Mouse (Mus musculus): ENCODE data around the gene Pde11a.

Gene Pde11a

GRCm38 (mm10) chr2:76338215-76339156 lies at the start of gene Pde11a:
Pde11a (minus strand) TSS chr2:76338774.
- peak; percentile 69 for DNase-seq (ENCODE audit: low read depth, low spot score)

DNA sequence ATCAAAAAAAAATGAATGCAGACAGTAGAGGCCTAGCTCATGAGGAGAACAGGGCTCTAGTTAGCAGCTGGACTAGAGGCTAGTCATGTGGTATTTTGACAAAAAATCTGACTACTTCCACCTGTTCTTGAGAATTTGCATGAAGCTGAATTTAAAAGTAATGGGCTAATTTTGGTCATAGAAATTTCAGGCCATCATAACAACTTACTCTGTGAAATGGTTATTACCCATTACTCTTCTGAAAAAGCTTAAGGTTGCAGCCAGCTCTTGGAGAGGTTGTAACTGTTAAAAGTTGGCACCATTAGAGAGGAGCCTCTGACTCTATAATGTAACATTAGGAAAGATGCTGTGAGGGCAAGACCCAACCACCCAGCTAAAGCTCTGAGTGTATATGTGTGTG lies 48.0 kb upstream of the Pde11a start:
- DNase-seq (ENCODE audit: low read depth, low spot score) = no peak

- peak; percentile 71 for DNase-seq (ENCODE audit: low read depth, low spot score)
These were observed 40.1 kb upstream of the Pde11a start for GRCm38 (mm10) chr2:76378646-76379045.

DNA sequence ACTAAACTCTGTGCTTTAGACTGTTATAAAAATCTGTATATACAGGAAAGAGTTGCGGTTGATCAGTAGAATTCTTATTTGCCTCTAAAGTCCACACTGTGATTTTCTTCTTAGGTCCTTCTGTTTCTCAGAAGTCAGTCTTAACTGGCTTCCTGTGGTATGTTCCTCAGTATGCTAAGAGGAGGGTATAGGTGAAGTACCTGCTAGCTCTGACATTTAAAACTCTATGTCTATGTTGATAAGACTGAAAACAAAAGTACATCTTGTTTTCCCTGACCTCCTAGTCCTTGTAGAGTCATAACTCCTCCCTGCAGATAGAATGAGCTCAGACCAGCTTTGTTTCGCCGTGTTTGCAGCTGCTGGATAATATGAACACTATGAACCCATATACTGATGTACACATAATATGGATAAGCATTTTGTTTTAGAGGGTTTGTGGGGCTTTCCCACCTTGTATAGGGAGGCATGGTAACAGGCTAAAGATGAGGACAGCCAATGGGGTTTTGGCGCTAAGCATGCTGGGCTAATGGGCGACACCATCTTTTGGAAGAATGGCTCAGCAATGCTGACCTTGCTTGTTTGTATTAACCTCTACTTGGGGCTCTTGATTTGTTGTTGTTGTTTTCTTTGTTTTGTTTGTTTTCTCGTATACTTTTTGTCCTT lies 36.1 kb upstream of the Pde11a start:
- no peak for DNase-seq (ENCODE audit: low read depth, low spot score)

GRCm38 (mm10) chr2:76372244-76372643 lies 33.7 kb upstream of the Pde11a start:
- DNase-seq (ENCODE audit: low read depth, low spot score) = no peak

DNA sequence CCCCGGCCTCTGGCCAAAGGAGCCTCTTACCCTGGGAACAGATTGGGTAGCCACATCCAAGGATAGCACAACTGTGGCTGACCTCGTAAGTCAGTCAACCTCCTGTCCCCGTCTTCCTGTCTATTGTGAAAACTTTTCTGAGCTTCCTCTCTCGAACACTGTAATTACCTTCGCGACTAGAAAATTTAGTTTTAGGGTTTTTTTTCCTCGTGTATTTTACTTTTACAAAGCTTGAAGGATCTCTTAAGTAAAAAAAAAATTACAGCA lies 32.0 kb upstream of the Pde11a start:
- no peak for DNase-seq (ENCODE audit: low read depth, low spot score)

DNA sequence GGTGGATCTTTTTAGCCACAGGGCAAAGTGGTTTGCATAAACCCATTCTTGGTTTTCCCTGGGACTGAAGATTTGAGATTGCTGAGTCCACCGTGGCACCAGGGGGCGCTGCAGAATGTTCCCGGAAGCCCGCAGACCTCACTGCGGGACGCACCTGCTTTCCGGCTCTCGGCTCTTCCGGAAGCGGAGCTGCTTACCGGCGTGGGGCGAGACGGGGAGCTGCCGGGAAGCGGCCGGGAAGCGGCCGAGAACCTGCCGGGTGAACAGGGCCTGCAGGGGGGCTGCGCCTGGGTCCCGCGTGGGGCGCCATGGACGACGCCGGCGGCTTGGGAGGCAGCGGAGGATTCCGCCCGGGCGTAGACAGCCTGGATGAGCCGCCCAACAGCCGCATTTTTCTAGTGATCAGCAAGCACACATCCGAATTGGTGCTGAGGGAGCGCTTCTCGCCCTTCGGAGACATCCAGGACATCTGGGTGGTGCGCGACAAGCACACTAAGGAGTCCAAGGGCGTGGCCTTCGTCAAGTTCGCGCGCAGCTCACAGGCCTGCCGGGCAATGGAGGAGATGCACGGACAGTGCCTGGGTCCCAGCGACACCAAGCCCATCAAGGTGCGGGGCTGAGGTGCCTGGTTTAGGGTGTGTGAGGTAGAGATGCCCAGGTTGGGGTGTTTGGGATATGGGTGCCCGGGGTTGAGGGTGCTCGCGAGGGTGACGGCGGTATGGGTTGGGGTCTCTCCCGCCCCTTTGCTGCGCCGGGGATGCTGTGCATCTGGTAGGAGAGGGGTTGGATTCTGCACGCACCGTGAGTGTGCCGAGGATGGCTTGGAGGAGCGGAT lies 31.5 kb upstream of the Pde11a start, which contains the start of gene Rbm45:
Gene Rbm45, plus strand, starts transcription at position 164 of the 835 bp plus-strand sequence.
- DNase-seq (ENCODE audit: low read depth, low spot score) = peak; percentile 94

GRCm38 (mm10) chr2:76368861-76369660 lies 30.5 kb upstream of the Pde11a start:
- DNase-seq (ENCODE audit: low read depth, low spot score) = no peak

DNA sequence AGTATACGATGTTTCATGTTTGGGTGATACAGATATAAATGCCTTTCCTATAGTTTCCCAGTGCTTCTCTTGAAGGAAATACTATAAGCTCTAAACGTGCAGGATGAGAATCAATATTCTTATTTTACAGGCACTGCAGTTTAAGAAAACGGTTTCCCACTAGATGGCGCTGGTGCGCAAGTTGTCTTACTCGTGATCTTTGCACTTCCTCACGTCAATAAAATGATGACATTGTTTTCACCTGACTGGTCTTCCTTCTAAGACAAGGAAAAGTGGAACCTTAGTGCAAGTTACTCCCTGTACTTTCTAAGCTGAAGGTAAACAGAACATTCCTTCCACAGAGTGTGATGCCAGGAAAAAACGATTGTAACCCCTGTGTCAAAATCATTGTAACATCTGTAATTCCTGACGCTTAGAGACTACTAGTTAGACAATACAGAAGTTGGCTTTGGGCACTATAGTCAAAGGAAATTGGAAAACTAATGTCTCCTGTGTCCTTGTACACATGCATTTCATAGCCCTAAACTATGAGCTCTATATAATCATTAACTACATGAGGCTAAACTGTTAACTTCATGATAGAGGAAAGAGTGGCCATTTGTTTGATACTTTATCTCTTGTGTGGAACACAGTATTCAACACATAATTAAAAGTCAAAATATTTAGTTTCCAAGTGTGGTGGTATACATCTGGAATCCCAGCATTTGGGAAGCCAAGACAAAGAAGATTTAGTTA lies 28.8 kb upstream of the Pde11a start:
- peak; percentile 78 for DNase-seq (ENCODE audit: low read depth, low spot score)

DNA sequence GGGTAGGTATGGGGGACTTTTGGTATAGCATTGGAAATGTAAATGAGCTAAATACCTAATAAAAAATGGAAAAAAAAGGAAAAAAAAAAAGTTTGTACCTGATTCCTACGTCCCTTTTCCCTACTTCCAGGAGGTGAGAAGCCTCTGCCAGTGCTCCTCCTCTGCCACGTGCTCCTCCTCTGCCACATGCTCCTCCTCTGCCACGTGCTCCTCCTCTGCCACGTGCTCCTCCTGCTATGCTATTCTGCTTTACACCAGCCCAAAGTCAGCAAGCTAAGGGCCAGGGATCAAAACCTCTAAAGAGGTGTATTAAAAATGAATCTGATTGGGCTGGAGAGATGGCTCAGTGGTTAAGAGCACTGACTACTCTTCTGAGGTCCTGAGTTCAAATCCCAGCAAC lies 27.2 kb upstream of the Pde11a start:
- DNase-seq (ENCODE audit: low read depth, low spot score) = no peak

DNA sequence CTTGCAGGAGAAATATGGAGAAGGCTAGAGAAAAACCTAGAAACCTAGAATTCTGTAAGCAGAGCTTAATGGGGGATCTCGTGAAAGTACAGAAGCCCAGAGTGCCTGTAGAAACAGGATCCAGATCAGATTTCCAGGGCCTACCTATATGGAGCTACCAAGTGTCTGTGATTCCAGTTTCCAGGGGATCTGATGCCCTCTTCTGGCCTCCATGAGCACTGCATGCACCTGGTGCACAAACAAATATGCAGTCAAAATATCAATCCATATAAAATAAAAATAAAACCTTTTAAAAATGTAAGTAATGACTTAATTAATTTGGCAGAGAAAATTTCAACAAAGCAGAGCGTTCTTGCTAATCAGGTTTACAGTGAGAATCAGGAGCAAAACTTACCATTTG lies 23.5 kb upstream of the Pde11a start:
- DNase-seq (ENCODE audit: low read depth, low spot score) = peak; percentile 70

GRCm38 (mm10) chr2:76360226-76360625 lies 21.7 kb upstream of the Pde11a start, which contains the start of gene Cyct:
Cyct (minus strand) TSS chr2:76360450.
- DNase-seq (ENCODE audit: low read depth, low spot score) = peak; percentile 83

GRCm38 (mm10) chr2:76347839-76348238 lies 9.3 kb upstream of the Pde11a start:
- DNase-seq (ENCODE audit: low read depth, low spot score) = no peak

DNA sequence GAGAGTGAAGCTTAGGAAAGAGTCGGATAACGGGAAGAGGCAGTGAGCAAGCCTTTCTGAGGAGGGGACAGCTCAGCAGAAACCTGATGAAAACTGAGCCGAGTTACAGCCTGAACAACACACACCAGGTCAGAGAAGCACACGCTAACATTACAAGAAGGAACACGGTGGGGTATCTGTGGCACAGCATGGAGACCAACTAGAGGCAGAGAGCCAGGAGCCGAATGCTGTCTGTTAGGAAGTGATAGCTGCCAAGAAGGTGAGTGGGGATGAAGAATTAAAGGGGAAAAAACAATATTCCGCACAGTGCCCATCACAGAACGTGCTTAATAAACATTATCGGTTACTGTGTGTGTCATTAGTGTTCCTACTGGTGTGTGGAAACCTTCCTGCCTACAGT lies 3.6 kb upstream of the Pde11a start:
- no peak for DNase-seq (ENCODE audit: low read depth, low spot score)

DNA sequence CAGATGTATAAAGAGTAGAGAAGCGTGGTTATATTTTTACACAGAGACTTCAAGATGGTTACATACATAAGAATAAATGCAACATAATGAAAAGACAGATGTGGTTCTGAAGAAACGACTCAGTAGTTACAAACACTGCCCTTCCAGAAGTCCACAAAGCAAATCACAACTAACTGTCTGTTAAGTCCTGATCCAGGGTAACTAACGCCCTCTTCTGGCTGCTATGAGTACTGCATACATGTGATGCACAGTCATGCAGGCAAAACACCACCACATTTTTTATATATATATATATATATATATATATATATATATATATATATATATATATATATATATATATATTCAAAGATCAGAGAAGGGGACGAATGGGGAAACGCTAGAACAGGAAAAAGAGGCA lies 4.0 kb downstream of the Pde11a start:
- DNase-seq (ENCODE audit: low read depth, low spot score) = peak; percentile 57

- no peak for DNase-seq (ENCODE audit: low read depth, low spot score)
These were observed 6.3 kb downstream of the Pde11a start for GRCm38 (mm10) chr2:76332161-76332805.

- DNase-seq (ENCODE audit: low read depth, low spot score) = no peak
These were observed 8.5 kb downstream of the Pde11a start for GRCm38 (mm10) chr2:76330081-76330480.

GRCm38 (mm10) chr2:76326161-76326560 lies 12.4 kb downstream of the Pde11a start:
- no peak for DNase-seq (ENCODE audit: low read depth, low spot score)

DNA sequence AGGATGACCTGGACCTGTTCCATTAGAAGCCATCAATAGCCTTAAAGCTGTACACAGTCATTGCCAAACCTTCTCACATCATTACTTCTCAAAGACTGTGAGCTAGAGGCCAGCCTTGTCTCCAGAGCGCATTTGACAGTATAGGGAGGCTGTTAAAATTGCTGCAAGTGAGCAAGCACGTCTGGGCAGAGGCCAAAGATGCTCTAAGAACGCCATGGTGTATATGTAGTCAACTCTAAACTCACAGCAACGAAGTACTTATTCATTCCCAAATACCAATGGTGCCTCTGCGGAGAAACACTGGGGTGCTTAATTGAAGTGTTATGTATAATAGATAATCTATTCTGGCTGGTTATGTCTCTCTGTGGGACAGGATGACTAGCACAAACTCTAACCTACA lies 14.1 kb downstream of the Pde11a start:
- DNase-seq (ENCODE audit: low read depth, low spot score) = no peak
